Mouse (Mus musculus): ENCODE measurements around the gene Ifrd1.

GRCm38 (mm10) chr12:40231632-40232031 lies 16.7 kb downstream of the Ifrd1 start:
- TF ChIP-seq CTCF (IDR thresholded peaks at IDR 0.05; ENCODE audit: low read depth) (no peak), EP300 (IDR thresholded peaks at IDR 0.05; ENCODE audit: low read depth) (no peak)
